Mouse (Mus musculus) layer of hippocampus, adult 2 months (tissue): ENCODE data around the gene Rnf6. TPM values are rescaled to one million over a fixed set of nuclear protein-coding genes. Genes with fewer than 3 reads are reported as not detected.
A peak's percentile ranks its signal among the peaks of the same experiment; 100 is the strongest.

ENCODE experiments used
- DNase-seq, 2 experiments: peaks; one replicate each; pipeline ENCODE4 v3.0.0; 2022; ENCODE audit warnings: low spot score in 2 of 2
- H3K27ac ChIP-seq: fragments of 200-600 bp; 2 replicates; pipeline ENCODE4 v1.8.1; 2022
- H3K4me3 ChIP-seq: fragments of 200-600 bp; 2 replicates; pipeline ENCODE4 v1.8.1; 2022; ENCODE audit warnings: mild to moderate bottlenecking
- CTCF ChIP-seq: fragments of 200-600 bp; conservative IDR thresholded peaks from 2 replicates; pipeline ENCODE4 v1.8.1; 2022; ENCODE audit warnings: antibody characterized with exemption, mild to moderate bottlenecking, moderate library complexity
- total RNA-seq, 2 experiments: library from RNA; stranded (reverse); gene quantifications; 2 replicates each; pipeline ENCODE4 v1.2.3; 2021

Rnf6 gene
- total RNA-seq, 2 experiments from 2014 or later = 64.6 to 70.8 TPM

- DNase-seq = no peak
- Histone ChIP-seq H3K4me3 (no peak overlapping the region), H3K27ac (no peak overlapping the region)
- TF ChIP-seq CTCF = no peak
Observed at GRCm38 (mm10) chr5:146245646-146246370, 24.5 kb upstream of the Rnf6 start.

DNA sequence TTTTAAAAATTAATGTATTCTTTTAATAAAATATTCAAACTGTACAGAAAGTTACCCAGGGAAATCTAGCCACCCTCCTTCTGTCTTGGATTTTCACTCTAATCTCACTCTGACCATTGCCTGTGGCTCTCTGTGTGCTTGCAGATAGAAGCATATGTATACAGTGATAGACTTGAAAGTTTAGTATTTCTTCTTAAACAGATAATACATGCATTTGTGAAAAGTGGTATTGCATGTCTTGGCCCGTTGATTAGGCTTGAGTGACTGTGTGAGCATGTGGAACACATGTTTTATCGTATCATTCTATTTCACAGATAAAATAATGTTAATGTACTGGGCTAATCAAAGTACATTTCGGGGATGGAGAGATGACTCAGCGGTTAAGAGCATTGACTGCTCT, 23.8 kb upstream of the Rnf6 start:
- no peak for DNase-seq
- no peak for TF ChIP-seq CTCF
- H3K4me3 ChIP-seq = no peak overlapping the region
- no peak overlapping the region for H3K27ac ChIP-seq

DNA sequence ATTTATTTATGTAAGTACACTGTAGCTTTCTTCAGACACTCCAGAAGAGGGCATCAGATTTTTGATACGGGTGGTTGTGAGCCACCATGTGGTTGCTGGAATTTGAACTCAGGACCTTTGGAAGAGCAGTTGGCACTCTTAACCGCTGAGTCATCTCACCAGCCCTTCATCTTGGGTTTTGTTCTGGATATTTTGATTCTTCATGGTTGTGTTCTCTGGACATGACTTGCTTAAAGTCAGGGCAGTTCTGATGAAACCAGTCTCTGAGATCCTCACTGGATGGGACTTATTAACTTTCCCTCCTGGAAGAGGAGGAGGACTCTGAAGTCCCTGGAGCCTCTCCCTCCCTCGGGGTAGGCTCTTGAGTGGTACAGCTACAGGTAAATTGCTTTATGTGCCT, 19.8 kb upstream of the Rnf6 start:
- DNase-seq = no peak
- no peak for TF ChIP-seq CTCF
- Histone ChIP-seq H3K4me3 (no peak overlapping the region), H3K27ac (no peak overlapping the region)

- TF ChIP-seq CTCF = no peak
- Histone ChIP-seq H3K4me3 (no peak overlapping the region), H3K27ac (no peak overlapping the region)
- DNase-seq = no peak
Observed at GRCm38 (mm10) chr5:146240771-146241170, 19.4 kb upstream of the Rnf6 start.

- no peak for DNase-seq
- Histone ChIP-seq H3K27ac (no peak overlapping the region), H3K4me3 (no peak overlapping the region)
- TF ChIP-seq CTCF = no peak
Observed at GRCm38 (mm10) chr5:146238274-146238673, 16.9 kb upstream of the Rnf6 start.

DNA sequence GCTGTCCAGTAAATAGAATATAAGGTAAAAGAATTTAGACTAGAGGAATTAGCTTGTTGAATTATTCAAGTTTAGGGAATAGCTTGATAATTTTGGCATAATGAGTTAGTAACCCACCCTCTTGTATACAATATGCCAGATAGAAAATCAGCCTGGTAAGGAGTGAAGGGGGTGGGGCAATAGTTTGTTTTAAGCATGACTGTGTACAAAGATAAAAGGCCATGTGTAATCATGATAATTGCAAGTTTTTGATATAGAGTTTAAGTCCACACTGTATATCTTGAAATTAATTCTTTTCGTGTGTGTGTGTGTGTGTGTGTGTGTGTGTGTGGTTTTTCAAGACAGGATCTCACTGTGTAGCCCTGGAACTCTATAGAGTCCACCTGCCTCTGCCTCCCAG, 13.0 kb upstream of the Rnf6 start:
- DNase-seq = no peak
- no peak overlapping the region for H3K27ac ChIP-seq

GRCm38 (mm10) chr5:146232816-146233215, 11.5 kb upstream of the Rnf6 start:
- Histone ChIP-seq H3K27ac (peak overlapping the region; percentile 97), H3K4me3 (peak overlapping the region; percentile 63)
- no peak for DNase-seq
- TF ChIP-seq CTCF = no peak

More for the DNA sequence above, 13.0 kb upstream of the Rnf6 start:
- TF ChIP-seq CTCF = no peak
- H3K4me3 ChIP-seq = no peak overlapping the region

- Histone ChIP-seq H3K4me3 (peak overlapping the region; percentile 63), H3K27ac (peak overlapping the region; percentile 97)
- DNase-seq = no peak
- no peak for TF ChIP-seq CTCF
Observed at GRCm38 (mm10) chr5:146232056-146232675, 10.8 kb upstream of the Rnf6 start.

GRCm38 (mm10) chr5:146231655-146231996, 10.3 kb upstream of the Rnf6 start:
- Histone ChIP-seq H3K4me3 (peak overlapping the region; percentile 63), H3K27ac (peak overlapping the region; percentile 97)
- TF ChIP-seq CTCF = no peak
- DNase-seq = peak in 1 of 2 experiments; percentile 25

DNA sequence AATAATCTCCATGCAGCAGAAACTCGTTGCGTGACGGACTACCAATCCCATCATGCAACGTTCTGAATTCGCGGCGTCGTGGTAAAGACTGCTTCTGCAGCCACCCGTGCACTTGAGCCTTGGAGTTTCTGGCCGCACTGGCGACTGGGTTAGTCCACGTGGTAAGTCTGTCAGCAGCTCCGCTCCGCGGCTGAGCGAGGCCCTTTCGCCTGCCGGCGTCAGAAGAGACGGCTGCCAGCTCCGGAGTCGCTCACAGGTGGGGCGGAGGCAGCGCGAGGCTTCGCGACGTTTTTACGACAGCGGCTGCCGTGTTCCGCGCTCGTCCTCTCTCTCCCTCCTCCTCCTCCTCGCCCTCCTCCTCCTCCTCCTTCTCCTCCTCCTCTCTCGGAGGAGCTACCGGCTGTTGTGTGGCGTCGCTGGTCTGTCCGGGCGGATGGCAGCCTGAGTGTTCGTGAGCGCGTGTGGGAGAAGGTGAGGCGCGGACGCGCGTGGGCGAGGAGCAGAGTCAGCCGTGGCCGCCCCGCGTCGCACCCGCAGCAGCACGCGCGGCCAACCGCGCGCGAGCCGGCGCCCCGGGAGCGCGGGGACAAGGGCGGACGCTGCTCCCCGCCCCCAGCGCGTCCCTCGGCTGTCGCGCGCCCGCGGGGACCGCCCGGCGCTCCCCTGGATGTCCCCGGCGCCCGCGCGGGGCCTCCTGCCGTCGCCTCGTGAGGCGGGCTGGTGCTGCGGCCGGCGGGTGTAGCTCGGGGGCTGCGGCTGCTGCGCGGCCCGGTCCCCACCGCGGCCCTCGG, 9.7 kb upstream of the Rnf6 start, which contains the start of gene Cdk8:
Gene Cdk8 (plus strand): TSS at position 367 of the 791 bp plus-strand sequence.
- Histone ChIP-seq H3K4me3 (peak within 1 kb of the TSS; percentile 63), H3K27ac (peak within 1 kb of the TSS; percentile 97)
- 0 out of 2 replicates have a peak, but pooled peaks have one; percentile 8 for TF ChIP-seq CTCF
- peak; percentile 91 to 93 for DNase-seq

DNA sequence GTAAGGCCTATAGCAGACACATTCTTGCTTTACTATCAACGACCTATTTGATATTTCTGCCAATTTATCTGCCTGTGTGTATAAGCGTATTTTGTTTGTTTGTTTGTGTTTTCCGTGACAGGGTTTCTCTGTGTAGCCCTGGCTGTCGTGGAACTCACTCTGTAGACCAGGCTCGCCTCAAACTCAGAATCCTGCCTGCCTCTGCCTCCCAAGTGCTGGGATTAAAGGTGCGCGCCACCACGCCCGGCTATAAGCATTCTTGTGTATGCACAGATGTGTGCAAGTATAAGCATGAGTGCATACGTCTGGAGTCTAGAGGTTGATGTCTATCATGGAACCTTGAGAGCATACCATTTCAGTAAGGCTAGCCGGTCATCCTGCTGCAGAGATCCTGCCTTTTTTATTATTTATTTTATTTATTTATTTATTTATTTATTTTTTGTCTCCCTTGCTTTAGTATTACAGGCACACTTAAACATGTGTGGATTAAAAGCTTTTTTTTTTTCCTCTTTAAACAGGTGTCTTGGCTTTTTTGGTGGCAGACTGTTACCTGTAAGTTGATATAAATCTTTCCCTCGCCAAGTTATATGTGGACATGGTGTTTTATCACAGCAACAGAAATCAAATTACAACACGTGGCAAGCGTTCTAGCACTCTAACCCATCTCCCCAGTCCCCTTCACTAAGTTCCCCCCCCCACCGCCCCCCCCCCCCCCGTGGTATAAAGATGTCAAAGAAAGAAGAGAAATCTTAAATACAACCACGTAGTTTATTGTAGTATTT, 8.7 kb upstream of the Rnf6 start:
- peak overlapping the region; percentile 63 for H3K4me3 ChIP-seq
- DNase-seq = no peak
- H3K27ac ChIP-seq = peak overlapping the region; percentile 97
- no peak for TF ChIP-seq CTCF

DNA sequence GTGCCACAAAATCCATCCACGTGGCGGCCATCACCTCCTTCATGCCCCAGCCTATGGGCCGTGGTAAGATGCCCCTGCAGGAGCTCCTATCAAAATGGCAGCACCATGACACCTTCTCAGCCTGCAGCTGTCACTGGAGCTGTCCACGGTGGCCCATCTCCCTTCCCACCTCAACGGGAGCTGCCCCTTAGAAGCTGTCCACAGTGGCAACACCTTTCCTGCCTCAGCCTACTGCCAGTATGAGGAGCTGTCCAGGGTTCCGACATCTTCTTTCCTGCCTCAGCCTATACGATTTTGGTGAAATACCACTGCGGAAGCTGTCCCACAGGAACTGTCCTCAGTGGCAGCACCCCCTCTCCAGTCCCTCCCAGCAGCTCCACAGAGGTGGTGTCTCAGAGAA, 6.1 kb upstream of the Rnf6 start:
- no peak for TF ChIP-seq CTCF
- no peak overlapping the region for H3K4me3 ChIP-seq
- H3K27ac ChIP-seq = no peak overlapping the region
- no peak for DNase-seq
